Mouse (Mus musculus): ENCODE data around the gene Got2.
"Not testable (repeated sequence)": the region's sequence is repeated elsewhere in the genome, so short reads cannot be mapped to it uniquely, and the experiment has no call there.

The Got2 gene

GRCm38 (mm10) chr8:95864851-95865250 lies 23.5 kb downstream of the Got2 start:
- not testable (repeated sequence) for DNase-seq

GRCm38 (mm10) chr8:95863761-95864440 lies 24.4 kb downstream of the Got2 start:
- not testable (repeated sequence) for DNase-seq

GRCm38 (mm10) chr8:95854174-95854573 lies 34.2 kb downstream of the Got2 start:
- DNase-seq, result no peak

- peak; percentile 70 for DNase-seq
Observed at GRCm38 (mm10) chr8:95853102-95853843, 35.1 kb downstream of the Got2 start, which contains the start of gene Slc38a7. Gene Slc38a7 (minus strand): TSS chr8:95853539.

GRCm38 (mm10) chr8:95852290-95852689 lies 36.1 kb downstream of the Got2 start:
- no peak for DNase-seq

- DNase-seq, result no peak
Observed at GRCm38 (mm10) chr8:95850326-95850725, 38.0 kb downstream of the Got2 start.

- no peak for DNase-seq
Observed at GRCm38 (mm10) chr8:95848734-95849464, 39.4 kb downstream of the Got2 start.

GRCm38 (mm10) chr8:95848061-95848551 lies 40.2 kb downstream of the Got2 start:
- no peak for DNase-seq

- DNase-seq, result no peak
Observed at GRCm38 (mm10) chr8:95845026-95845425, 43.3 kb downstream of the Got2 start.

GRCm38 (mm10) chr8:95843968-95844367 lies 44.4 kb downstream of the Got2 start:
- no peak for DNase-seq

- DNase-seq, result no peak
Observed at GRCm38 (mm10) chr8:95841436-95841835, 46.9 kb downstream of the Got2 start.

GRCm38 (mm10) chr8:95839289-95839688 lies 49.1 kb downstream of the Got2 start:
- no peak for DNase-seq

- DNase-seq, result no peak
Observed at GRCm38 (mm10) chr8:95837266-95837665, 51.1 kb downstream of the Got2 start.

- DNase-seq, result no peak
Observed at GRCm38 (mm10) chr8:95835891-95836290, 52.5 kb downstream of the Got2 start.

- DNase-seq, result no peak
Observed at GRCm38 (mm10) chr8:95833435-95833984, 54.8 kb downstream of the Got2 start.

GRCm38 (mm10) chr8:95832603-95833434 lies 55.5 kb downstream of the Got2 start:
- DNase-seq, result peak; percentile 82

GRCm38 (mm10) chr8:95830144-95830543 lies 58.2 kb downstream of the Got2 start:
- DNase-seq, result no peak

- DNase-seq, result not testable (repeated sequence)
Observed at GRCm38 (mm10) chr8:95825162-95825561, 63.2 kb downstream of the Got2 start, which contains the start of gene Sap18b. Gene Sap18b (plus strand): TSS chr8:95825346.

- DNase-seq, result no peak
Observed at GRCm38 (mm10) chr8:95822699-95823098, 65.6 kb downstream of the Got2 start.

GRCm38 (mm10) chr8:95822096-95822495 lies 66.3 kb downstream of the Got2 start:
- DNase-seq, result no peak

GRCm38 (mm10) chr8:95821266-95821665 lies 67.1 kb downstream of the Got2 start:
- no peak for DNase-seq

GRCm38 (mm10) chr8:95818211-95818610 lies 70.1 kb downstream of the Got2 start:
- no peak for DNase-seq

Data from thymus, postnatal 14 days (tissue).